Mouse (Mus musculus): Measurements from ENCODE around the gene Atp5mpl.

Gene Atp5mpl

DNA sequence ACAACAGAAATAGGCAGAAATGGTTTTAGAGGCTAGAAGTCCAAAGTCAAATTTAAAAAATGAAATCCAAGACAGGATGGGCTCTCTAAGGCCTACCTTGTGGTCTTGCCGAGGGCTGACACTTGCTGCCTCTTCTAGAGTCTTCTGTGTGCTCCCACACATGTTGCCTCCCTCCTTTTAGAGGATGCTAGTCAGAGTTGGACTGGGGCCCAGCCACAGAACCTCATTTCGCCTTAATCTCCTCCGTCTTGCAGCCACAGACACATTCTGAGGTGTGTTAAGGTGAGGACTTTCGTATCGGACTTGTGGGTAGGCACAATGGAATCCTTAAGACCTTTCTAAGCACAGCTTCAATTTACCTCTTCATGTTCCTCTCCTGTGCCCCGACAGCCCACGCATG is 54.0 kb downstream of the Atp5mpl start:
- DNase-seq (ENCODE audit: low spot score in 2 of 2): no peak

DNA sequence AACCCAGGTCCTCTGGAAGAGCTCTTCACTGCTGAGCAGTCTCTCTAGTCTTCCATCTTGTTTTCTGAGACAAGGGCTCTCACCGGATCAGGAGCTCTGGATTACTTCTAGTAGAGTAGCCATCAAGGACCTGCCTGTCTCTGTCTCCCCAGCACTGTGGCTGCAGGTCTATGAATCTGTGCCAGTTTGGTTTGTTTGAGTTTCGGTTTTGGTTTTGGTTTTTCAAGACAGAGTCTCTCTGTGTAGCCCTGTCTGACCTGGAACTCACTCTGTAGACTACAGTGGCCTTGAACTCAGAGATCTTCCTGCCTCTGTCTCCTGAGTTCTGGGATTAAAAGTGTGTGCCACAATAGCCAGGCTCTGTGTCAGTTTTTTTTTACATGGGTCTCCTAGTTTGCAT is 55.0 kb downstream of the Atp5mpl start:
- no peak for DNase-seq (ENCODE audit: low spot score in 2 of 2)
